Mouse (Mus musculus) brain, embryonic 14.5 days (tissue): ENCODE results near the gene 2810004N23Rik. TPM values are rescaled to one million over a fixed set of nuclear protein-coding genes. Genes with fewer than 3 reads are reported as not detected.
A peak's percentile ranks its signal among the peaks of the same experiment; 100 is the strongest.

Experiments used
- DNase-seq: peaks from one replicate; pipeline ENCODE4 v3.0.0-alpha.2; 2011; ENCODE audit warnings: low read depth
- CTCF ChIP-seq: fragments of 200-500 bp; IDR thresholded peaks from 2 replicates; pipeline ENCODE4 v1.5.1; 2012; ENCODE audit warnings: inconsistent platforms, mild to moderate bottlenecking, moderate library complexity, borderline replicate concordance; ENCODE audit not compliant: insufficient read depth, insufficient read length; ENCODE audit errors: extremely low read depth
- POLR2A ChIP-seq: fragments of 200-500 bp; IDR thresholded peaks from 2 replicates; pipeline ENCODE4 v1.6.1; 2012; ENCODE audit warnings: mild to moderate bottlenecking, inconsistent platforms, borderline replicate concordance; ENCODE audit not compliant: poor library complexity, insufficient read depth, insufficient read length, severe bottlenecking; ENCODE audit errors: extremely low read depth
- polyA plus RNA-seq: library from polyadenylated mRNA; depleted of rRNA; stranded (reverse); fragments of >200 nt; gene quantifications from 2 replicates; pipeline ENCODE4 v1.2.3, GENCODE M21; 2012; rRNA removed

2810004N23Rik gene
- polyA plus RNA-seq, 1 experiment: 23.7 TPM

DNA sequence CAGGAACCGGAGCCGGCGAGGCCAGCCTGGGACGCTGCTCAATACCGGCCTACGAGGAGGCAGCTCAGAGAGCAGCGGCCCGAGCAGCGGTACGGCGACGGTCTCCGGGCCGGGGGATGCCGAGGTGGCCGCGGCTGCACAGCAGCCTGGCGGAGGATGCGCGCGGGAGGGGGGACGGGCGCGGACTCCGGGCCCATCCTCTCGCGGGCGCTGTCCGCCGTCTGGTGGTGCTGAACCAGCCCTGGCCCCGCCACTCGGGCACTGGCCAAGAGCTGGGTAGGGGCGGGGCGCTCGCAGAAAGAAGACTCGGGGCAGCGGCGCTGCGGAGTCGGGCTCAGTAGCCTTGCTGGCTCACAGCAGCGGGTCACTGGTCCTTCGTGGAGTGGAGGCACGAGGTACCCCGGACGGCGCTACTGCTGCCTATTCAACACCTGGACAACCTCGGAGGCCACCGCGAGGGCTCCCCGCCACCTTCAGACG is 69.7 kb downstream of the 2810004N23Rik start:
- DNase-seq: peak; percentile 86
- TF ChIP-seq CTCF (no peak), POLR2A (peak; percentile 13)

DNA sequence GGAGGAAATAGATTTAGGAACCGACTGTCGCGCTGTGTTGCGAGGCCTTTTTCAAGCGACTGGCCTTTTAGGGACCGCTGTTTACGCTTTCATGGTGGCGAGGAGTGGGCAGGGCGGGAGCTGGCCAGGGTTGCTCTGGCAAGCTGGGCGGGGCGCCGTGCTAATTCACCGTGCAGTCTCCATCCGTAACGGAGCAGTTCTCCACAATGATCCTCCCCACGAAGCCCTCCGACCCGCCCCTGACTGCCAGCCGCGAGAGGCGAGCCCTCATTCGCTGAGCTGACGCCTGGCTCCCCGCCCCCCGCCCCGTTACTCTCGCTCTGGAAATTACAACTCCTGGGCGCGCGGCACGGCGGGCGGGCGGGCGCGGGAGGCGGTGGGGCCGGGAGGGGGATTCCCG is 70.2 kb downstream of the 2810004N23Rik start, which contains the start of gene Trim67:
Trim67 (plus strand) TSS at position 385 of the 400 bp plus-strand sequence.
- TF ChIP-seq CTCF (no peak), POLR2A (peak; percentile 65; the same call in 1 of the 2 replicates)
- DNase-seq: peak; percentile 97

DNA sequence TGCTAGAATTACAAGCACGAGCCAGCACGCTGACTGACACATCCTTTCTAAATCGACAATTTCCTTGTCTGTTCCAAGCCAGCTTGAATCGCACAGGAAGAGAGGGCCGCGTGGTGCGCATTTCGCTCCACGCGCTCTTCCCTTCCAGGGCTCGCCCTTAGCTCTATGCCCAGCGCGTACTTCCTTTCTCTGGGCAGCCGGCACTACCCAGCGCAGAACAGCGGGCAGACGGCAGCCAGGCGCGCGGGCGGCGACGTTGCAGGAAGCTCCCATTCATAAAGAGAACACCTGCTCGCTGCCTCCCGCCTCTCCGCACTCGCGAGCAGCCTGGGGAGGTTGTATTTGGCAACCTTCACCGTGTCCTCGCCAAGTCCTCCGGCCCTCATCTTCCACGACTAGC is 70.7 kb downstream of the 2810004N23Rik start:
- TF ChIP-seq POLR2A (0 out of 2 replicates have a peak, but pooled peaks have one; percentile 14), CTCF (no peak)
- peak; percentile 90 for DNase-seq

DNA sequence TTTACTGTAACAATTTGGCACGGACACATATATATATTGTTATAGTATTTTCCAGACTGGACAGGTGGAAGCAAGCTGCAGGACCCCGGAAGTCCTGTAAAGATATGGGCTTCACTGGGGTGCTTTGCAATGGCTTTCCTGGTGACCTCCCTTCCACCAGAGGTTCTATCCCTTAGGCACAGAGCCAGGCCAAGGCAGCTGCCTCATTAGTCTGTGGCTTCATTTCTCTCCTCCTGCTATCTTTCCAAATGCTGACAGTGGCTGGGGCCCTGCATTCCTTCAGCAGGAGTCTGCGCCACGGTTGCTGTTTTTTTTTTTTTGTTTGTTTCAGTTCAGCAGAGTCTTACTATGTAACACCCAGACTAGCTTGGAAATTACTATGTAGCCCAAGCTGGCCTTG is 71.2 kb downstream of the 2810004N23Rik start:
- TF ChIP-seq POLR2A: no peak
- TF ChIP-seq CTCF: no peak
- no peak for DNase-seq

DNA sequence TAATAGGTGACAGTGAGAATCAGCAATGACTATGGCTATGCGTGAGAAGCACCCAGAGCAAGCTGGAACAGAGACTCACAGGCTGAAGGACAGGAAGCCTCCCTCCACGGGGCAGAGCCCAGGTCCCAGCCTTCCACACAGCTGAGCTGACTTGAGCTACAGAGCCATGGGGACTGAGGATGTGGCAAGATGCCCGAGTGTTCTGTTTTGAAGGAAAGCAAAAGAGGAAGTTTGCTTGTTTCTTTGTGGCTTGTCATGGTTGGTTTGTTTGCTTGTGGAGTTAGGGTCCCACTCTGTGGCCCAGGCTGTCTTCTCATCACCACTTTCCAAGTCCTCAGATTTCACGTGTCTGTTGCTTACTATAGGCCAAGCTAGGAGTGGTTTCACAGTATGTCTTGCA is 72.2 kb downstream of the 2810004N23Rik start:
- TF ChIP-seq POLR2A: no peak
- no peak for TF ChIP-seq CTCF
- DNase-seq: no peak

Other genes with a start within 250 kb of the 2810004N23Rik start
- 78.7 and 83.1 TPM in 2 replicates for gene 2310022B05Rik, start 199.8 kb downstream of the 2810004N23Rik start, polyA plus RNA-seq
- 56.3 and 57.0 TPM in 2 replicates for gene Ttc13, start 141.1 kb downstream of the 2810004N23Rik start, polyA plus RNA-seq
- gene Arv1, start 141.0 kb downstream of the 2810004N23Rik start, polyA plus RNA-seq: 45.7 and 53.7 TPM in 2 replicates
- 0.49 and 0.64 TPM in 2 replicates for gene Fam89a, start 111.3 kb downstream of the 2810004N23Rik start, polyA plus RNA-seq
- 41.7 and 81.6 TPM in 2 replicates for gene Trim67, start 70.0 kb downstream of the 2810004N23Rik start, polyA plus RNA-seq
- 81.7 and 84.6 TPM in 2 replicates for gene Gnpat, start 87 bp downstream of the 2810004N23Rik start, polyA plus RNA-seq
- gene Exoc8, start 34.6 kb upstream of the 2810004N23Rik start, polyA plus RNA-seq: 10.3 and 15.2 TPM in 2 replicates
- gene Sprtn, start 34.8 kb upstream of the 2810004N23Rik start, polyA plus RNA-seq: 20.0 and 20.3 TPM in 2 replicates
- gene Egln1, start 86.2 kb upstream of the 2810004N23Rik start, polyA plus RNA-seq: 56.9 and 58.9 TPM in 2 replicates
- gene Tsnax, start 149.9 kb upstream of the 2810004N23Rik start, polyA plus RNA-seq: 160 and 167 TPM in 2 replicates
- gene Disc1, start 191.1 kb upstream of the 2810004N23Rik start, polyA plus RNA-seq: 1.6 and 2.1 TPM in 2 replicates